Mouse (Mus musculus): ENCODE measurements at regions not wholly inside any gene's neighbourhood (a gene's known extent, or its start where the extent isn't known, plus 50 kb on each side); places are given as distances from the start of the nearest gene placed in this dataset.
A peak's percentile ranks its signal among the peaks of the same experiment; 100 is the strongest.
"Not testable (repeated sequence)": the region's sequence is repeated elsewhere in the genome, so short reads cannot be mapped to it uniquely, and the experiment has no call there.

DNA sequence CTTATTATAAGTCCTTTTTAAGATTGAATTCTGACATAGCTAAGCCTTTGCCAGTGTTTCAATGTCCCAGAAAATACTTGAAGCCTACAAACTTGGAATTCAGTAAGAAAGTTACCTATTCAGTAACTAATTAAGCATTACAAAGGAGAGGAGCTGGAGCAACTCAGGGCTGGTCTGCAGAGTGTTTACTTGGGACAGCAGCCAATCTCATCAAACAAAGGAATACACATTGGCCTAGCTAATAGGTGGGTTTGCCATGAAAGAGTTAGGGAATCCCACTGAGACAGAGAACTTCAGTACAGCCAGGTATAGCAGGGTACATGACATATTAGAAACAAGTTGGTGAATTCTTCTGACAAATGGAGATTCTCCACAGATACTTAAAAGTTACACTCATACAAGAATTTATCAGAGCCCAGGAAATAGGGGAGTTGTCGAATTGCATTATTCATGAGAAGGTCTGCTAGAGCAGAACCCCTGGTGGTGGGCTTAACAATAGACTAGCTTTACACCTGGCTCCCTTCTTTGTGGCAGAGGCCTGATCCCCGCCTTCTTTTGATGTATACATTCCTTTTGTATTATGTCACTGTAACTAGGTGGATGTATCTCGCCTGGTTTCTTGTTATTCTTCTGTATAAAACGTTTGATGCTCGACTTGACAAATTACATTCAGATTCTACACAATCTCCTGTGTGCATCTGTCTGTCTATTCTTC is 525.2 kb downstream of the 4930447F04Rik start:
- H3K36me3 ChIP-seq (ENCODE audit: insufficient read depth, low read length); H3K4me2 ChIP-seq (replicated peaks; ENCODE audit: low read depth, low read length); DNase-seq (ENCODE audit: low spot score); H3K9me3 ChIP-seq (ENCODE audit: low read length); H3K27me3 ChIP-seq (replicated peaks; ENCODE audit: insufficient read depth, low read length); ATAC-seq; H3K27ac ChIP-seq (ENCODE audit: low read length); H3K4me1 ChIP-seq (ENCODE audit: insufficient read depth, low read depth, low read length); H3K9ac ChIP-seq (replicated peaks; ENCODE audit: low read depth); H3K4me3 ChIP-seq (ENCODE audit: low read depth, low read length): not testable (repeated sequence)
- 52% methylated on average over 5 of the region's 5 CpGs for WGBS

DNA sequence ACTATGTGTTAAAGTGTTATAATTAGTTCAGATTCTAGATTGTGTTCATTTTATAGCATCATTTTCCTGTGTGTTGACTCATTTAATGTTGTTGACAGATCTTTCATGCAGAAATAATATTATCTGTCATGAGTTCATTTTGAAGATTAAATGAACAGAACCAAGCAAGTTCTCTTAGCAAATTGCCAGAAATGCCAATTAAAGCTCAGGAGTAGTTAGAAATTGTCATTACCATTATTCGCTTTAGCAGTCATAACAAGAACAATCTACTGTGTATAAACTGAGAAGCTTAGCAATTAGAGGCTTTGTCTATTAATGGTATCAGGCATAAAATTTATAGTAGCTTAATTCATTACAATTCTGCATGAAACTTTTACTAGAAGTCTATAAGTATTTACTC is 534.2 kb downstream of the 4930447F04Rik start:
- Histone ChIP-seq H3K4me1 (ENCODE audit: insufficient read depth, low read depth, low read length) (no peaks in the 10 kb centered on the region), H3K9me3 (ENCODE audit: low read length) (no peaks in the 10 kb centered on the region), H3K36me3 (ENCODE audit: insufficient read depth, low read length) (no peaks in the 10 kb centered on the region), H3K27me3 (replicated peaks; ENCODE audit: insufficient read depth, low read length) (no peaks in the 10 kb centered on the region), H3K4me2 (replicated peaks; ENCODE audit: low read depth, low read length) (no peak overlapping the region), H3K27ac (ENCODE audit: low read length) (no peak overlapping the region), H3K4me3 (ENCODE audit: low read depth, low read length) (no peak overlapping the region), H3K9ac (replicated peaks; ENCODE audit: low read depth) (no peak overlapping the region)
- TF ChIP-seq EP300 (IDR thresholded peaks at IDR 0.05) (no peak), CTCF (IDR thresholded peaks at IDR 0.05) (no peak)
- no peak for DNase-seq (ENCODE audit: low spot score)
- 82% methylated on average over 1 of the region's 1 CpGs for WGBS
- ATAC-seq, result no peak

DNA sequence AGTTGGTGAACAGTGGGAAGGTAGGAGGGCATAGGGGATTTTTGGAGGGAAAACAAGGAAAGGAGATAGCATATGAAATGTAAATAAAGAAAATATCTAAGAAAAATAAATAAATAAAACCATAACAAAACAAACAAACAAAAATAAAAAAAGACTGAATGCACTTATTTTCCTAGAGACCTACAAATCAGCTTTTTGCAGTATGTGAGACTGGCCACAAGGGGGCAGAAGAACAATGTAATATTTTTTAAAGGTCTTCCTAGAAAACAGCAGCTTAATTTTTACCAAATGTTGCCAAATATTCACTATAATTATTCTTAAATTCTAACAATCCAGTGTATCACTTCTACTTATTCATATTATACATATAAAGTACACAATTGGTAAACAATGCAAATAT is 569.4 kb downstream of the 4930447F04Rik start:
- H3K9ac ChIP-seq (replicated peaks; ENCODE audit: low read depth), result no peak overlapping the region
- no peak for ATAC-seq
- H3K4me3 ChIP-seq (ENCODE audit: low read depth, low read length), result no peak overlapping the region
- H3K27ac ChIP-seq (ENCODE audit: low read length), result no peak overlapping the region
- H3K4me1 ChIP-seq (ENCODE audit: insufficient read depth, low read depth, low read length), result no peaks in the 10 kb centered on the region
- TF ChIP-seq CTCF (IDR thresholded peaks at IDR 0.05), result peak; percentile 16; the same call in 1 of the 2 replicates
- TF ChIP-seq EP300 (IDR thresholded peaks at IDR 0.05), result no peak
- H3K27me3 ChIP-seq (replicated peaks; ENCODE audit: insufficient read depth, low read length), result no peaks in the 10 kb centered on the region
- no peaks in the 10 kb centered on the region for H3K9me3 ChIP-seq (ENCODE audit: low read length)
- DNase-seq (ENCODE audit: low spot score), result no peak
- H3K4me2 ChIP-seq (replicated peaks; ENCODE audit: low read depth, low read length), result no peak overlapping the region
- H3K36me3 ChIP-seq (ENCODE audit: insufficient read depth, low read length), result no peaks in the 10 kb centered on the region

GRCm38 (mm10) chrX:65715562-65715961 is 588.5 kb downstream of the 4930447F04Rik start:
- H3K27ac ChIP-seq (ENCODE audit: low read length), result no peak overlapping the region
- H3K36me3 ChIP-seq (ENCODE audit: insufficient read depth, low read length), result no peaks in the 10 kb centered on the region
- no peak overlapping the region for H3K4me2 ChIP-seq (replicated peaks; ENCODE audit: low read depth, low read length)
- no peak for TF ChIP-seq CTCF (IDR thresholded peaks at IDR 0.05)
- TF ChIP-seq EP300 (IDR thresholded peaks at IDR 0.05), result no peak
- DNase-seq (ENCODE audit: low spot score), result no peak
- no peak overlapping the region for H3K9ac ChIP-seq (replicated peaks; ENCODE audit: low read depth)
- no peaks in the 10 kb centered on the region for H3K4me1 ChIP-seq (ENCODE audit: insufficient read depth, low read depth, low read length)
- H3K4me3 ChIP-seq (ENCODE audit: low read depth, low read length), result no peak overlapping the region
- no peak for ATAC-seq
- H3K27me3 ChIP-seq (replicated peaks; ENCODE audit: insufficient read depth, low read length), result no peaks in the 10 kb centered on the region
- no peaks in the 10 kb centered on the region for H3K9me3 ChIP-seq (ENCODE audit: low read length)
